Comparison of ENCODE assay signal across 8 mouse cellular contexts in the genomic region with DNA sequence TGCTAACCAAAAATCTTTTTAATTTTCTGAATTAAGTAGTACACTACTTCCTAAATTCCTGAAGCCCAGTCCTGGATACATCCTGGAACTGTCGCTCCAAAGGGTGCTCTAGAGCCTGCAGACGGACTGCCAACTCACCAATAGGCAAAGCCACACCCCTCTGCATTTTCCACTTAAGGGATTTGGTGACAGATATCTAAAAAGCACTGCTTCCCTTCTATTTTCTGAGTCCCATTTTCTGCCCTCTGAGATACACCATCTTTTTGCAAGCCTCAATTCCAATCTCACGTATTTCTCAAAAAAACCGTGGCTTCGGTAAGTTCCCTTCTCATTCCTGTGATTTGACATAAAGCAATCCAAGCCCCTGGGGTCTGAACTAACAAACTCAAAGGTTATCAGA. TPM values are rescaled to one million over a fixed set of nuclear protein-coding genes. Genes with fewer than 3 reads are reported as not detected.
A peak's percentile ranks its signal among the peaks of the same experiment; 100 is the strongest.
DNase-seq lines count a peak whose midpoint lies in the region; ATAC-seq and TF ChIP-seq lines count a peak whose summit lies in the region.

No protein-coding gene starts in this region.

- no peak for ATAC-seq in heart, embryonic 14.5 days (ENCODE audit: insufficient number of reproducible peaks, insufficient read depth, low FRiP score, low read depth)
- ATAC-seq in hindbrain, embryonic 13.5 days (ENCODE audit: low FRiP score), result no peak

- H3K4me1 ChIP-seq in heart, embryonic 14.5 days (ENCODE audit: control insufficient read depth in 2 of 2, insufficient read depth in 2 of 2, low read length in 2 of 2), result peaks cover 3 to 13% of the 10 kb centered on the region in 2 experiments
- H3K4me1 ChIP-seq in bone marrow macrophage, adult 2 months (ENCODE audit: control insufficient read depth, insufficient read depth, low read length), result peaks cover 13% of the 10 kb centered on the region
- peaks cover 25% of the 10 kb centered on the region for H3K4me1 ChIP-seq in hindbrain, embryonic 13.5 days (replicated peaks)

- H3K9me3 ChIP-seq in heart, embryonic 14.5 days (ENCODE audit: control insufficient read depth, low read length), result no peaks in the 10 kb centered on the region
- no peaks in the 10 kb centered on the region for H3K9me3 ChIP-seq in hindbrain, embryonic 13.5 days

- TF ChIP-seq CTCF in bone marrow macrophage, adult 2 months (IDR thresholded peaks at IDR 0.05; ENCODE audit: low read depth, low read length), result no peak

- peak overlapping the region; percentile 73 for H3K4me2 ChIP-seq in heart, embryonic 14.5 days (ENCODE audit: low read length)
- peak overlapping the region; percentile 65 for H3K4me2 ChIP-seq in hindbrain, embryonic 13.5 days

- 0% methylated on average over 5 of the region's 5 CpGs for WGBS in heart, embryonic 14.5 days
- WGBS in hindbrain, embryonic 13.5 days, result under 1% methylated on average over 5 of the region's 5 CpGs

- DNase-seq in heart, adult 11 months, result no peak
- DNase-seq in lung, postnatal 14 days, result peak; percentile 7
- DNase-seq in left cerebral cortex, adult 11 months (ENCODE audit: low spot score), result no peak
- no peak for DNase-seq in cerebellum, adult 11 months
- no peak for DNase-seq in thymus, postnatal 4 days

- peak overlapping the region; percentile 66 to 91 for H3K4me3 ChIP-seq in heart, embryonic 14.5 days (ENCODE audit: control insufficient read depth in 1 of 2, insufficient read depth in 1 of 2, low read depth in 1 of 2, low read length in 2 of 2)
- peak overlapping the region; percentile 84 for H3K4me3 ChIP-seq in bone marrow macrophage, adult 2 months (ENCODE audit: insufficient read depth, low read length)
- H3K4me3 ChIP-seq in hindbrain, embryonic 13.5 days, result peak overlapping the region; percentile 67

- peak overlapping the region; percentile 93 for H3K9ac ChIP-seq in heart, embryonic 14.5 days (ENCODE audit: low read length)
- peak overlapping the region; percentile 82 for H3K9ac ChIP-seq in hindbrain, embryonic 13.5 days

- no peak for TF ChIP-seq POLR2A in bone marrow macrophage, adult 2 months (IDR thresholded peaks at IDR 0.05; ENCODE audit: borderline replicate concordance, low read depth, low read length)

- H3K27ac ChIP-seq in heart, embryonic 14.5 days (replicated peaks in 1 of 2; ENCODE audit: control insufficient read depth in 1 of 2, insufficient read depth in 1 of 2, low read depth in 2 of 2, low read length in 2 of 2), result peak overlapping the region; percentile 81 to 90; a peak in 3 of 4 replicates
- peak overlapping the region; percentile 53 for H3K27ac ChIP-seq in bone marrow macrophage, adult 2 months (ENCODE audit: insufficient read depth, low read depth, low read length)
- H3K27ac ChIP-seq in hindbrain, embryonic 13.5 days, result peak overlapping the region; percentile 89

- peaks cover 14% of the 10 kb centered on the region for H3K36me3 ChIP-seq in heart, embryonic 14.5 days (ENCODE audit: control insufficient read depth, insufficient read depth, low read length)
- peaks cover 6% of the 10 kb centered on the region for H3K36me3 ChIP-seq in hindbrain, embryonic 13.5 days

- no peaks in the 10 kb centered on the region for H3K27me3 ChIP-seq in heart, embryonic 14.5 days (ENCODE audit: control insufficient read depth, insufficient read depth, low read length)
- H3K27me3 ChIP-seq in hindbrain, embryonic 13.5 days, result 0 out of 2 replicates have a peak, but pooled peaks cover 3% of the 10 kb centered on the region

RNA-seq across cellular contexts. Expression of a gene that starts 0.7 kb away (rescaled TPM):
- polyA plus RNA-seq in heart, embryonic 14.5 days (2014; fragmentation: Nextera tagmentation; extraction: Ambion mirVana), result 240 and 244 TPM in 2 replicates
- polyA plus RNA-seq in bone marrow macrophage, adult 2 months (2012; ENCODE audit: insufficient read depth, insufficient read length, missing spikeins), result 97.7 and 104 TPM in 2 replicates
- polyA plus RNA-seq in hindbrain, embryonic 13.5 days (2015; fragmentation: Nextera tagmentation; extraction: Ambion mirVana), result 241 and 242 TPM in 2 replicates

RNA-seq across cellular contexts. Expression of a gene that starts 21.7 kb away (rescaled TPM):
- polyA plus RNA-seq in heart, embryonic 14.5 days (2014; fragmentation: Nextera tagmentation; extraction: Ambion mirVana), result 621 and 704 TPM in 2 replicates
- 1,114 and 1,261 TPM in 2 replicates for polyA plus RNA-seq in bone marrow macrophage, adult 2 months (2012; ENCODE audit: insufficient read depth, insufficient read length, missing spikeins)
- 626 and 633 TPM in 2 replicates for polyA plus RNA-seq in hindbrain, embryonic 13.5 days (2015; fragmentation: Nextera tagmentation; extraction: Ambion mirVana)
